In the genomic region with DNA sequence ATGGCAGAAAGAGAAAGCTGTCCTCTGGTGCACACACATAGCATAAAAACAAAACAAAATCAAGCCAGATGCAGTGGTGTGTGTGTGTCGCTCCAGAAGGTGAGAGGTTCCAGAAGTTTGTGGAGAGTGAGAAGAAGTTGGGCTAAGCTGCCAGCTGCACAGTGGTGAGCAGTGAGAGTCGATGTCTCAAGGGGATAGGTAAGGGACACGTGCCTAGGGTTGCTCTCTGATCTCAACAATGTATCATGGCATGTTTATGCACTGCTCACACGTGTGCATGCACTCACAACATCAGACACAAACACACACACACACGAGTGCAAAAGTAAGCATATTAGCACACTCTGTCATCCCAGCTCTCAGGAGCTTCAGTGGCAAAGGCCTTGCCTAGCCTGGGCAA, we compare ENCODE assay signal across 27 mouse cellular contexts. TPM values are rescaled to one million over a fixed set of nuclear protein-coding genes. Genes with fewer than 3 reads are reported as not detected.
"Had no signal": no experiment of that assay in that cellular context is flagged by ENCODE, and none has a peak within 500 bp of the region (broad histone marks: within the 10 kb centered on the region; RNA-seq: fewer than 3 reads in every experiment).

No protein-coding gene starts in this region.

- H3K4me2 ChIP-seq: intestine, embryonic 15.5 days; kidney, embryonic 15.5 days; limb, embryonic 13.5 days; lung, embryonic 15.5 days; midbrain, embryonic 11.5 days; stomach, embryonic 15.5 days had no signal

- H3K9ac ChIP-seq: intestine, embryonic 15.5 days; kidney, embryonic 15.5 days; limb, embryonic 13.5 days; lung, embryonic 15.5 days; stomach, embryonic 15.5 days had no signal

- H3K4me3 ChIP-seq: intestine, embryonic 15.5 days; kidney, embryonic 15.5 days; limb, embryonic 10.5 days; limb, embryonic 13.5 days; lung, embryonic 15.5 days; stomach, embryonic 15.5 days had no signal

- H3K36me3 ChIP-seq: intestine, embryonic 15.5 days; kidney, embryonic 15.5 days; limb, embryonic 10.5 days; limb, embryonic 13.5 days; lung, embryonic 15.5 days; stomach, embryonic 15.5 days had no signal

- H3K27me3 ChIP-seq: intestine, embryonic 15.5 days; kidney, embryonic 15.5 days; limb, embryonic 13.5 days; lung, embryonic 15.5 days; stomach, embryonic 15.5 days had no signal

- ATAC-seq: intestine, embryonic 15.5 days had no signal

- H3K27ac ChIP-seq: kidney, embryonic 15.5 days; limb, embryonic 10.5 days; limb, embryonic 13.5 days; lung, embryonic 15.5 days; stomach, embryonic 15.5 days had no signal

- H3K9me3 ChIP-seq: intestine, embryonic 15.5 days; kidney, embryonic 15.5 days; limb, embryonic 10.5 days; limb, embryonic 13.5 days; lung, embryonic 15.5 days; stomach, embryonic 15.5 days had no signal

- DNase-seq: kidney, adult 11 months; kidney, adult 8-10 months; kidney, postnatal 10 days; kidney, postnatal 4 days; lung, adult 18-20 months; lung, postnatal 10 days; lung, postnatal 4 days; midbrain, embryonic 14.5 days; right cerebral cortex, adult 18-20 months; right cerebral cortex, postnatal 14 days; spleen, adult 18-20 months; thymus, postnatal 25 days had no signal

RNA-seq across cellular contexts. Expression of gene Gm45837, which starts 46.8 kb away (rescaled TPM):
- total RNA-seq: layer of hippocampus, postnatal 14 days; left cerebral cortex, postnatal 25 days; liver, adult 2 months; megakaryocyte-erythroid progenitor cell, adult 5-6 weeks; midbrain, postnatal 0 days had no signal
- polyA plus RNA-seq: limb, embryonic 10.5 days; liver, adult 2 months; midbrain, embryonic 11.5 days; midbrain, embryonic 14.5 days; midbrain, postnatal 0 days; neural tube, embryonic 11.5 days; neural tube, embryonic 14.5 days; thymus, postnatal 0 days had no signal
